Mouse (Mus musculus): Measurements from ENCODE around the gene Sat1.

GRCm38 (mm10) chrX:155172310-155172709, 43.9 kb downstream of the Sat1 start:
- no peak for TF ChIP-seq POLR2A (IDR thresholded peaks at IDR 0.05; ENCODE audit: insufficient read length, low read depth)
- no peak for TF ChIP-seq MAX (IDR thresholded peaks at IDR 0.05; ENCODE audit: low read depth)
- no peak for TF ChIP-seq USF1 (IDR thresholded peaks at IDR 0.05; ENCODE audit: low read depth)
- TF ChIP-seq MYOG (IDR thresholded peaks at IDR 0.05; ENCODE audit: control insufficient read depth in 1 of 3, insufficient read depth in 1 of 3, insufficient read length in 2 of 3, low read depth in 2 of 3): no peak
- TF ChIP-seq TCF12 (IDR thresholded peaks at IDR 0.05; ENCODE audit: insufficient read depth, poor library complexity, severe bottlenecking): no peak
